Mouse (Mus musculus) urinary bladder, postnatal 36 days (tissue): ENCODE results near the gene Adsl.

ENCODE experiments used
- DNase-seq, 2 experiments: peaks; one replicate each; pipeline ENCODE4 v3.0.0; 2022; ENCODE audit warnings: low spot score in 2 of 2, mixed read lengths in 1 of 2

Gene Adsl

DNA sequence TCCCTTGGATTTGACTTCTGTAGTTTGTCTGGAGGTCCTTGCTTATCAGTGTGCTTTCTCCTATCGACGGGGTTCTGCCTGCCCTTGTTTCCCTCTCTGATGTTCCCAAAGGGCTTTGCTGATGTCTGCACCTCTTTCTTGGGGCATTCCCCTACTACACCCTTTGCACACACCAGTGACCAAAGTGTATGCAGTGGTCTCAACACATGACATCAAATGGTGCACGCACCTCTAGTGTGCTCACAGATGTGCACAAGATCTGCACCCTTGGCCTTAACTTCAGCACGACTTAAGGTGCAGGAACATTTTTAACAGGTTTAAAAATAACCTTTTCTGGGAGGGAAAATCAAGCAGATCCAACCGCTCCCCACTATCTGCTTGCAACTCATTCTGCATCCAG, 8.9 kb upstream of the Adsl start:
- DNase-seq, result no peak

DNA sequence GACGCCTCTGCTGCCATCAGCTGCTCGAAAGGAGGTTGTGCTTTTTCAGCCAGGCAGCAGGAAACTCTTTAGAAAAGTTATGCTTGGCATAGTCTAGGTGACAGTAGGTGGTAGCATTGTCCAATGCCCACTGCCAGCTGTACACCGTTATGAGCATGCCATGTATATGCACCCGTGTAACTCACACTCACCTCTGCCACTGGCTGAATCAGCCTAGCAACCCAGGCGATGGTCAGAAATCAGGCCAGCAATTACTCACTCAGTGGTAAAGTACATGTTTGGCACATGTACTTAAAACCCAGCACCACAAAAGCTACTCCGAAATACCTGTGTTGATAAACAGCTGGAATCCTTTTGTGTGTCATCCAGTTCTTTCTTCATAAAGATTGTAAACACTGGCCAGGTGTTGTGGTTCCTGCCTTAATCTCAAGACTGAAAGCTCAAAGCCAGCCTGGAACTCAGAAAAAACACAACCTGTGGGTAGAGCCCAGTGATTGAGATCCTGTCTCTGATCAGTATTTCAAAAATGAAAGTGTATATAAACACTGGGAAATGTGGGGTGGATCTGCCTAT, 6.7 kb upstream of the Adsl start:
- no peak for DNase-seq

DNA sequence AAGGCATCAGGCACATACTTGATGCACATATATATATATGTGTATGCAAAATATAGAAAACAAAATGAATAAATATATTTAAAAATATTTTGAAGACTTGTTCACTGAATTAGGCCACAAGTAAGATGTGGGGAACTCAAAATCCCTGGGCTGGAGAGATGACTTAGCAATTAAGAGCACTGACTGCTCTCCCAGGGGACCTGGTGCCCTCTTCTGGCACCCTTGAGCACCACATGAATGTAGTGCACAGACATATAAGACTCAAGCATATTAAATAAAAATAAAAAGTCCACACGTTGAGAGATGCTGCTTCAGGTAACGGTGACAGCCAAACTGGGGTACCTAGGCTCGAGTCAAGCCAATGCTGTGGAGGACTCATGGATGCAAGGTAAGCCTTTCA, 2.4 kb upstream of the Adsl start:
- no peak for DNase-seq

DNA sequence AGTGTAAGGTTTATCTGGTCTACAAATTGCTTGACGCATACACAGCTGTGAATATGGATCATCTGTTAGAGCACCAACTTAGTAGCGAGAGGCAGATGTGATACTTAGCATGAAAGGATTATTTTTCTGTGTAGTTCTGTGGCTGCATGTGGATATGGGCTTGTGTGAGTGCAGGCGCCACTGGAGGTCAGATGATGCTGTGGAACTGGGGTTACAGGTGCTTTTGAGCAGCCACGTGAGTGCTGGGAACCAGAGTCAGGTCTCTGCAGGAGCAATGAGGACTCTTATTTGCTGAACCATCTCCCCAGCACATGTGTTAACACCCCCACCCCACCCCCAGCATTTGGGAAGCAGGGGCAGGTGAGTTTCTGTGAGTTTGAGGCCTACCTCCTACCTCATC, 1.1 kb downstream of the Adsl start:
- no peak for DNase-seq

DNA sequence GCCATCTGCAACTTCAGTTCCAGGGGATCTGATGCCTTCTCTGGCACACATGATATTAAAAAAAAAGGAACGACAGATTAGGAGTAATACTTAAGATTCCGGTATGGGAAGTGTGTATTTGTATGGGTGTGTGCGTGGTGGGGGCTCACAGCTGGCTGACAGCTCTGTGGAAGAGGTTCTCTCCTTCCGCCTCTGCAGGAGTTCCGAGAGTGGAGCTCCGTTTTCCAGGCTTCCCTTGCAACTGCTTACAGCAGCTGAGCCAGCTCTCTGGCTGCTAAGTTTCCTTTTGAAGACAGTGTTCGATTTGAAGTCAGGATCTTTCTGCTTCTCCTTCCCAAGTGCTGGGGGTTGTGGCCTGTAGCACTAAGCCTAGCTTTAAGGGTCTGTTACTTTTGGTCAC, 1.8 kb downstream of the Adsl start:
- no peak for DNase-seq

DNA sequence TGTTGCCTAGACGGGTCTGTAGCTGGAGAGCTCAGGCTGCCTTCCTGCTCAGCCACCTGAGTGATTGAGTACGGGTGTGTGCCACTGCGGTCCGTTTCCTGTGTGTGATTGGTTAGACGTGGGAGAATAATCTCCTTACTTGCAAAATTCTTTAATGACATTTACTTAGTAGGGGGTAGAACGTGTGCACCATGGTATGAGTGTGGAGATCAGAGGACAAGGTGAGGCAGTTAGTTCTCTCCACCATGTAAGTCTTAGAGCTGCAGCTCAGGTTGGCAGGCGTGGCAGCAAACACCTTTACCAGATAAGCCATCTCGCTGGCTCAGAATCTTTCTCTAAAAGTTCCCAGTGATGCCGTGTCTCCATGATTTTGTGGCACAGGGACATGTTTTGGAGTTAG, 5.7 kb downstream of the Adsl start:
- no peak for DNase-seq

DNA sequence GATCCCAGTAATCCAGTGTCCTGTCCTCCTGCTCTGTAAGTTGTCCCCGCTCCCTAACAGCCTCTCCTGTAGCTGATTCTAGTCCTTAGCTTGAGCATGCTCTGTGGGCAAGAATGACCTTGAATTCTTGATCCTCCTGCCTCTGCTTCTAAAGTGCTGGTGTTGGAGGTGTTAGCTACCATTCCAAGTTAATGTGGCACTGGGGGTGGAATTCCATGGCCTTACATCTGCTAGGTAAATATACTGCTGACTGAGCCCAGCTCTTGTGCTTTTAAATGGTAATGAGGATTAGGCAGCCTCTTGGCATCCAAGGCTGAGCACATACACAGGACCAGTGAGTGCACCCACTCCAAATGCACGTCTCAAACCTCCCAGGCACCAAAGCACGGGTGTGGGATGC, 6.6 kb downstream of the Adsl start:
- DNase-seq, result no peak

DNA sequence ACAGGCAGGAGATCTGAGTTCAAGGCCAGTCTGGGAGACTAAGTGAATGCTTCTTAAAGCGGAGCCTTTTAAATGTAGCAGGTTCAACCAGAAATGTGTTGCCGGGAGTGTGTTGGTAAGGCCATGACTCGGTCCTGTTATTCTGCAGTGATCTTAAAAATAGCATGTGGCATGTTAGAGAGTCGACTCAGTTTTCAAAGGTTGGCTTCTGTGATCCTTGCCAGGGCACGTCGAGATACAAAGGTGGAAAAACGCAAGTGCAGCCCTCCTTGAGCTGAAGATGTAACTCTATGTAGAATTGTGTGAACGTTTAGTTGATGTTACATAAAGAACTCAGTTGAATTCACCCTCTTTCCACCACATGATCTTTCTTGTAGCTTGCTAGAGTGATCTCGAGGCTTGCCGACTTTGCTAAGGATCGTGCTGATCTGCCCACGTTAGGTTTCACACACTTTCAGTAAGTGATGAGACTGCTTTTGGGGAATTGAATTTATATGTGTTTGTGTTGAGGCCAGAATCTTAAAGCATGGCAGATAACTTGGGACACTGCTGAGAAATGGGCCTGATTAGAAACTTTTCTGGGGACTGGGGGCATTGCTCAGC, 7.6 kb downstream of the Adsl start:
- no peak for DNase-seq

DNA sequence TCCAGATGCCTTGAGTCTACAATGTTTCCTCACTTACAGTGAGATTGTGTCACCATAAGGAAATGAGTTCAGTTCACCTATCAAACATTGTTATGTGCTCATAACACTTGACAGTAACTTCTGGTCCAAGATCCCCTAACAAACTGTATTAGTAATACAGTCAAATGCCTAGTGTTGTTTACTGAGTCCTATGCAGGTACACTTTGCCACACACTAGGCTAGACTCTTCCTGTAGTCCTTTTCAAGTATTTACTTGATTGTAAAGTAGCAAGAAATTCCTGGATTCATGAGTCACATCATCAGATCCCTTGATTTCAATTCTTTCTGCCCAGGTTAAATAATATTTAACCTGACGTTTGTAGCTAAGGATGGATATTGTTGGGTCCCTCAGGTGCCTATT, 21.1 kb downstream of the Adsl start:
- no peak for DNase-seq

DNA sequence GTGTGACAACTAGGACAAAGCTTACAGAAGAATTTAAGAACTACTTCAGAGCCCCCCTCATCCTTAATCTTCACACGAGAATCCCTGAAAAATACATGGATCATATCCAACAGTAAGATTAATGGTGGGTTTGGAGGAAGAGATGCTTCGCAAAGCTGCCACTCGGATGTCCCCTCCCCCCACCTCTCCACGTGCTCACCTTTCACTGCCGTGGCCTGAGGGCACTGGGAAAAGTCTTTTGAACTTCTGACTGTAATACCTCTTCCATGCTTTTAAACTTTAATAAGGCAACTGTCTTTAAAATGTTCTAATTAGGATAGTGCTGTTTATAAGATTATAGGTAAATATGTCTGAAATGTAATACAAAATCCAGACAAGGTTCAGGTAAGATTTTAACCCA, 26.0 kb downstream of the Adsl start:
- no peak for DNase-seq

DNA sequence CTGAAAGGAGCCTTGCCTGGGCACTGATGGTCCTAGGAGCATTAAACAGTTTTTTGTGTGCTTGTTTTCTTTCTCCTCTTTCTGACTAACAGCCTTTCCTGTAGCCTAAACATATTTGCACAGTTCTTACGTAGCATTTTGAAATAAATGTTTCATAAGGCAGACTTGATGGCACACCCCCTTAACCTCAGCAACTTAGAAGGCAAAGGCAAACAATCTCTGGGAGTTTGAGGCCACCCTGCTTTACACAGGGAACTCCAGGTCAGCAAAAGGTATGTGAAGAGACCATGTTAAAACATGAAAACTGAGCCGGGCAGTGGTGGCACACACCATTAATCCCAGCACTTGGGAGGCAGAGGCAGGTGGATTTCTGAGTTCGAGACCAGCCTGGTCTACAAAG, 27.4 kb downstream of the Adsl start:
- DNase-seq, result no peak

DNA sequence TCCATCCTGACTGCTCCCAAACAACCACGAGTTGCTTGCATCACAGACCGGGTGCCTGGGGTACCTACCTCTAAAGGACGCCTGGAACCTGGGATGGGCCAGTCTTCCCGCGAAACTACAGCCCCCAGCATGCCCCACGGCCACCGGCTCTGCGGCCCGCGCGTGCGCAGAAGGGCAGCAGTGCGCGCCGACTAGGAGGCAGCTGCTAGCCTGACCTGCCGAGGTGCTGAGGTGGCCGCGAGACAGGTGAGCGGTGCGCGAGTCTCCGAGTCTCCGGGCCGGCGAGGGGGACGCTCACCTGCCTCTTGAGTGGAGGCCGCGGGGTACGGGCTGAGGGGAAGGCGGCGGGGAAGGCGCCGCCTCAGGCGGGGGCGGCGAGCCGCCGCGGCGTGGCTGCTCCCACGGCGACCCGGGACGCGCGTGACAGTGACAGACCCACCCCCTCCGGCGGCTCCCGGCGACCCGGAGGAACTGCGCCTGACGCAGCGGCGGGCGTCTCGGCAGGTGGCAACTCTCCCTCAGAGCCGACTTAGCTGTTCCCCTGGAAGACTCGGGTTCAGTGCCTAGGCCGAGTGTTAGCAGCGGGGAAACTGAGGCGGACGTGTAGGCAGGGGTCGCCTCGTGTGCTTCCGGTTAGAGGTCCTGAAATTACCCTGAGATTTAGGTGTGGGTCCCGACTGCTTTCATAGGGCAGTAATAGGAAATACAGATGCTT, 29.5 kb downstream of the Adsl start, which contains the start of gene Sgsm3:
TSS of gene Sgsm3 (plus strand) at position 146 of the 715 bp plus-strand sequence.
- DNase-seq, result peak; percentile 79 to 87

DNA sequence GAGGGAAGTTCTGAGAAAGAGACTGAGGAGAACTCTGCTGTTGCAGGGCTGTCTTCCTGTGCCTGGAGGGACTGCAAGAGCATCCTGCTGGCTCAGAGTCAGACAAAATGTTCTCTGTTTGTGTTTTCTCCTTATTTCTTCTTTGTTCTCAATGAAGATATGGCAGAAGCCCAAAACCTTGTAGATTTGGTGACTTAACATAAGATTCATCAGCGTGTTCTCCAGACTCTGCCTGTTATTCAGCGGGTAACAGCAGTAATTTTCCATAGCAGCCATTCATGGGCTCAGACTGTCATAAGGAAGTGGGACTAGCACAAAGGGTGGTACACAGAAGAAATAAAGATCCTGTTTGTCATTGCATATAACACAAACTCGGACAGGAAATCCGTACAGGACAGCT, 31.3 kb downstream of the Adsl start:
- no peak for DNase-seq

DNA sequence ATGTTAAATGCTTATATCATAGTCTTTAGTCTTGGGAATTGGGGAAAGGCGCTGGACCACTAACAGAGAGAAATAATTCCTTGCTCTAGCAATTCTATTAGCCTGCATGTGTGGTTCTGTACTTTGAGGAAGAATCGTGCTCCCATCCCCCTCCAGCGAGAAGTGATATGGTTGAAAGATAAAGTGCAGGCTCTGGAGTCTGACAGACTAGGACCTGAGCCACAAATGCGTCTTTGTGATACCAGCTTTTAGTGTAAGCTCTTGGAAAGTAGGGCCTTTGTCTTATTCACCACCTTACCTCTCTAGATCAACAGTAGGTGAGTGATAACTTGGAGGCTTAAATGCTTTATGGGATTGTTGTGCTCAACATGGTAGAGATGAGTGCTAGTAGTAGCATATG, 32.9 kb downstream of the Adsl start:
- DNase-seq, result no peak

DNA sequence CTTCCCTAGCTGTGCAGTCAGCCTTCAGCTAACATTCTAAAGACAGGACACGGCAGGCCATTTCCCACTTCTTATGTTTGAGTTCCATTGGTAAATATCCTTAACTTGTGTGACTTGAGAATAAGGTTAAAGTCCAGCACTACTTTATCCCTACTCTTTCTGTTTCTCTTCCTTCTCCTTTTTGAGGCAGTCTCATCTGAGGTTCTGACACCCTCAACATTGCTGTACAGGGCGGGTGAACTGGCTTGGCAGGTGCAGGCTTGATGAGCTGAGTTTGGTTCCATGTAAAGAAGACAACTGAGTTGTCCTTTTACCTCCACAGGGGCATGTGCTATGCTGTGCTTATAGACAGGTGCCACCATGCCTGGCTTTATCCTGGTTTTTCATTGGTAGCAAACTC, 35.0 kb downstream of the Adsl start:
- DNase-seq, result no peak

DNA sequence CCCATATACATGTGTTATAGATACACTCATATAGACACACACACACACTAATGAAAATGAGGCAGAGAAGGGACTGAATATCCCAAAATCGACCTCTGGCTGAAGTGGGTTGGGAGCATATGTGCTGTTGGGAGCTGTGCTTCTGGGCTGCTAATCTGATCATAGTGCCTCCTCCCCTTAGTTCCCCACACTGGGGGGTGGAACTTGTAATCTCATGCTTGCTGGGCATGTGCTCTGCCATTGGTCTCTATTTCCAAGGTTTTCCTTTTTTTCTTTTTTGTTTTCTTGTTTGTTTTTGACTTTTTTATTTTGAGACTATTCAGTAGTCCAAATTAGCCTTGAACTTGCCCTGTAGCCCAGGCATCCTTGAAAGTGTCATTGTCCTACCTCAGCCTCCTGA, 40.0 kb downstream of the Adsl start:
- DNase-seq, result no peak

DNA sequence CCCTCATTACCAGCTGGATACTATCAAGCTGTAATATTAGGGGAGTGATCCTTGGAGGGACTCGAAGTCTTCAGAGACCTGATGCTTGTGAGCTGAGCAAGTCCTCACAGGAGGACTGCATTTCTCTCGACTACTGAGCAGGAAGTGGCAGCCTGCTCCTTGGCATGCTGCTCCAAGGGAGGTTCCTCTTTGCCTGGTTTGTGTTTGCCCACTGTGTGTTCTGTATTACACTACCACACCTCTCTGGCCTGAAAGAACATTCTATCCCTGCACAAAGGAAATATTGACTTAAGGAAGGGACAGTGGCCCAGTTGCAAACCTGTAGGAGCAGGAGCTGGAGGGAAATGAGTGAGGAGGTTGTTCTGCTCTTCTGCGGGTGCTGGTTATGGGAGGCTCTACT, 41.4 kb downstream of the Adsl start:
- peak; percentile 26 to 36 for DNase-seq

DNA sequence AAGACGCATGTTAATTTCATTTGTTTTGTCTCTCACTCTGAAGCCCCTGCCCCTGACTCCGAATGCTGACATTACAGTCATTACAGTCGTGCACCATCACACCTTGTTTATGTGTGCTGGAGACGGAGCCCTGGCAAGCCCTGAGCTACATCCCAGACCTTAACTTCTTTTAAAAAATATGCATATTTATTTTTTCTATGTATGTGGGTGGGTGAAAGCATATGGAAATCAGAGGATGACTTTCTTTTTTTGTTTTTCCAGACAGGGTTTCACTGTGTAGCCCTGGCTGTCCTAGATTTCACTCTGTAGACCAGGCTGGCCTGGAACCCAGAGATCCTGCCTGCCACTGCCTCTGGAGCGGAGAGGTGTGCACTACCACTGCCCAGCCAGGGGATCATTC, 46.7 kb downstream of the Adsl start:
- no peak for DNase-seq

DNA sequence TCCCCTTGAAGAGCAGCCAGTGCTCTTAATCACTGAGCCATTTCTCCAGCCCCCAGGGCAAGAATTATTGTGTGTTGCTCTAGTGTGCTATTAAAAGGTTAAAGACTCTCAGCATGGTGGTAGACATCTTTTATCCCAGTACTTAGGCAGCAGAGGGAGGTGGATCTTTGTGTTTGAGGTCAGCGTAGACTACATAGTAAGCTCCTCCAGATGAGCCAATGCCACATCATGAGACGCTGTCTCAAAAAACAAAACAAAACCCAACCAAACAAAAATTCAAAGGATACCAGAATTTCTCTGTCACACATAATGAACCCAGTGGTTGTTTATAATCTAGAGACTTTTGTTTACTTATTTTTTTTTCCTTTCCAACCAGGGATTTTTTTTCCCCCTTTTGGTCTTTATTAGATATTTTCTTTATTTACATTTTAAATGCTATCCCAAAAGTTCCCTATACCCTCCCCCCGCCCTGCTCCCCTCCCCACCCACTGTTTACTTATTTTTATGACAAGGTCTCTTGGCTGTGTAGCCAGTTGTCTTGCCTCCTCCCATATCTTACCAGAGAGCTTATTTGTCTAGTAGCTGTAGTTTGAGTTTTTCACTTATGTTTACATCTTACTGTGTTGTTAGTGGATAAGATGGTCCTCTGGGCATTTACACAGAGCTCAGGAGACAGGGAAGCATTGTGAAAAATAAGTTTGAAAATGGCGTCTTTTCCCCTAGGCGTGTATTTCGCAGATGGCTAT, 48.0 kb downstream of the Adsl start:
- no peak for DNase-seq

DNA sequence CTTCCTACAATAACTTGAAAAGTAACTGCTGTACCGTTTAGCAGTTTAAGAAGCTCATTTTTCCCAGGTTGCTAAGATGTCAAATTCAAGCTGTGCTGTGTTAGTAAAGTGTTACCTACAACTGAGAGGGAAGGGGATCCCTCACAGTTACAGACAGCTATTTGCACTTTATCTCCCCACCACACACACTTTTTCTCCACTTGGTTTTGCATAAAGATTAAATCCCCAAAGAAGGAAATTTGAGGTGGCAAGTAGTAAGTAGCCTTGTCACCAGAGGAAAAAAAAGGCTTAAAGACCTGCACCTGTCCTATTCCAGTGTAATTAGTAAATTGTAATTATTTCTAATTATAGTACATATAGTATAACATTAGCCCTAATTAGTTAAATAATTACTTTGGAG, 48.8 kb downstream of the Adsl start:
- DNase-seq, result no peak

DNA sequence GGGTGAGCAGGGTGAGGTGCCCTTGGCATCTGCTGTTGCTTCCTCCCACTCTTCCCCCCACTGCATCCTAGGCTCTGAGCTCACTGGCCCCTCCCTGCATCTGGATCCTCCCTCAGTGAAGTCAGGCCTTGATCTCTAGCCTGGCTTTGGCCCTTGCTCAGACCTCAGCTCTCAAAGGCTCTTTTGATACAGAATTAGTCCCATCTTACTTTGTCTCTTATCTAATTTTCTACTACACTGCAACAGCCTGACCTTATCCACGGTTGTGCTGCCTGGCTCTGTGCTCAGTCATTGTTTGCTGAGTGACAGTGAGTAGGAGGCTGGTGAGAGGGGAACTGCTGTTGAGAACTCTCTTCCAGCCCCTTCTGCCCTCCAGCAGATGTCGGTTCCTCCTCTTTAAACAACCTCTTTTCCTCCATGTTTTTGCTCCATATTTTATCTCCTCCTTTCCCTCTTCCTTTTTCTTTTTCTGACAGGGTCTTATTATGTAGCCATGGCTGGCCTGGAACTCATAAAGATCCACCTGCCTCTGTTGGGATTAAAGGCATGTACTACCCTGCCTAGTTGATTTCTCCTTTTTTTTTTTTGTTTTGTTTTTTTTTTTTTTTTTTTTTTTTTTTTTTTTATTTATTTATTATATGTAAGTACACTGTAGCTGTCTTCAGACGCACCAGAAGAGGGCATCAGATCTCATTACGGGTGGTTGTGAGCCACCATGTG, 52.3 kb downstream of the Adsl start:
- DNase-seq, result no peak

DNA sequence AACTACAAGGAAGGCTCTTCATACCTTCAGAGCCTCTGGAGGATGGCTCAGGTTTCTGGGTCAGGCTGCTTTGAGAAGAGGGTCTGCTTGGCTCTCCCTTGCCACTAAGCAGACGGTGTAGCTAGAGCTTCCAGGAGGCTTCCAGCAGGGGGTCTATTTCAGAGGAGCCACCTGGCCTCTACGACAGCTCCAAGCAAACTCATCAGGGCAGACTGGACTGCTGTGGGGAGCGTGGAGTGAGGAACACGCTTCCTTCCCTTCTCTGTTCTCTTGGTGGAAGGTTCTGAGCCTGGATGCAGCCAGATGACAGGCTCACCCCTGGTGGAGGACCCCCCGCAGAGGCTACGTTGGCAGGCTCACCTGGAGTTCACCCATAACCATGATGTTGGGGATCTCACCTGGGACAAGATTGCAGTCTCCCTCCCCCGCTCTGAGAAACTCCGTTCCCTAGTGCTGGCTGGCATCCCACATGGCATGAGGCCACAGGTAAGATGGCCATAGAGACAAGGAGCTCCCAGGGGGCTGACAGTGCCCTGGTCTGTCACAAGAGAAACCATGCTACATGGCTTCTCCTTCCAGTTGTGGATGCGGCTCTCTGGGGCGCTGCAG, 57.9 kb downstream of the Adsl start:
- DNase-seq, result no peak
